Mouse (Mus musculus) MEL (cell line): Measurements from ENCODE around the gene Gmppa. TPM values are rescaled to one million over a fixed set of nuclear protein-coding genes. Genes with fewer than 3 reads are reported as not detected.

Experiments used
- DNase-seq: peaks from one replicate; pipeline ENCODE4 v3.0.0; 2011; ENCODE audit warnings: low read depth, low spot score
- H3K27ac ChIP-seq: 2 replicates; pipeline ENCODE4 v1.5.1; 2012; ENCODE audit warnings: low read depth, mild to moderate bottlenecking, control low read depth, low read length, moderate library complexity; ENCODE audit not compliant: control insufficient read depth
- H3K27me3 ChIP-seq, 2 experiments: fragments of 150-350 bp in 1 of 2; sonication (generic) in 1 of 2; 2 replicates each; pipeline ENCODE4 v1.6.1; 2012; ENCODE audit warnings: low read length in 2 of 2, mild to moderate bottlenecking in 2 of 2, improper control_type of control experiment in 1 of 2, moderate library complexity in 1 of 2; ENCODE audit not compliant: insufficient read depth in 2 of 2, control insufficient read depth in 1 of 2
- H3K36me3 ChIP-seq, 2 experiments: 2 replicates each; pipeline ENCODE4 v1.6.1; 2012 to 2014; ENCODE audit warnings: low read length in 2 of 2, improper control_type of control experiment in 1 of 2, inconsistent platforms in 1 of 2, mild to moderate bottlenecking in 1 of 2; ENCODE audit not compliant: insufficient read depth in 2 of 2, control insufficient read depth in 1 of 2
- H3K4me1 ChIP-seq, 2 experiments: fragments of 150-350 bp in 1 of 2; sonication (generic) in 1 of 2; 2 replicates each; pipeline ENCODE4 v1.6.1; 2012; ENCODE audit warnings: low read length in 2 of 2, improper control_type of control experiment in 1 of 2, mild to moderate bottlenecking in 1 of 2; ENCODE audit not compliant: insufficient read depth in 2 of 2, control insufficient read depth in 1 of 2
- H3K4me3 ChIP-seq, 2 experiments: fragments of 150-350 bp in 1 of 2; sonication (generic) in 1 of 2; 2 replicates each; pipeline ENCODE4 v1.5.1; 2012; ENCODE audit warnings: low read depth in 2 of 2, low read length in 2 of 2, mild to moderate bottlenecking in 2 of 2, moderate library complexity in 2 of 2, control low read depth in 1 of 2, improper control_type of control experiment in 1 of 2; ENCODE audit not compliant: control insufficient read depth in 1 of 2, insufficient read depth in 1 of 2
- H3K79me2 ChIP-seq: 2 replicates; pipeline ENCODE4 v1.6.1; 2012; ENCODE audit warnings: mild to moderate bottlenecking, low read length, moderate library complexity; ENCODE audit not compliant: control insufficient read depth, poor library complexity, insufficient read depth
- H3K9ac ChIP-seq: 2 replicates; pipeline ENCODE4 v1.6.1; 2012; ENCODE audit warnings: low read depth, mild to moderate bottlenecking, control low read depth, low read length, moderate library complexity; ENCODE audit not compliant: control insufficient read depth, poor library complexity, severe bottlenecking
- H3K9me3 ChIP-seq: fragments of 150-350 bp; sonication (generic); replicated peaks from 2 replicates; pipeline ENCODE4 v1.6.1; 2012; ENCODE audit warnings: mild to moderate bottlenecking, low read length, improper control_type of control experiment, moderate library complexity; ENCODE audit not compliant: insufficient read depth
- BHLHE40 ChIP-seq: IDR thresholded peaks from 2 replicates; pipeline ENCODE4 v1.6.1; 2012; ENCODE audit warnings: low read depth, mild to moderate bottlenecking, inconsistent platforms, low read length, improper control_type of control experiment, borderline replicate concordance
- CTCF ChIP-seq, 3 experiments: IDR thresholded peaks in 2 of 3; conservative IDR thresholded peaks in 1 of 3; 2 replicates each; pipeline ENCODE4 v1.5.1; 2011 to 2012; ENCODE audit warnings: low read length in 3 of 3, low read depth in 2 of 3, mild to moderate bottlenecking in 2 of 3, improper control_type of control experiment in 1 of 3, inconsistent platforms in 1 of 3, mixed read lengths in 1 of 3, moderate library complexity in 1 of 3; ENCODE audit not compliant: control insufficient read depth in 1 of 3, insufficient read depth in 1 of 3, poor library complexity in 1 of 3, severe bottlenecking in 1 of 3
- ELF1 ChIP-seq: IDR thresholded peaks from 2 replicates; pipeline ENCODE4 v1.6.1; 2014; ENCODE audit warnings: low read depth, mild to moderate bottlenecking, inconsistent platforms, low read length, improper control_type of control experiment, moderate library complexity
- EP300 ChIP-seq, 2 experiments: IDR thresholded peaks; 2 replicates each; pipeline ENCODE4 v1.6.1; 2011; ENCODE audit warnings: improper control_type of control experiment in 2 of 2, low read length in 2 of 2, low read depth in 1 of 2, mild to moderate bottlenecking in 1 of 2
- HCFC1 ChIP-seq: IDR thresholded peaks from 2 replicates; pipeline ENCODE4 v1.6.1; 2012; ENCODE audit warnings: low read depth, mild to moderate bottlenecking, inconsistent platforms, low read length, improper control_type of control experiment, moderate library complexity
- JUND ChIP-seq: IDR thresholded peaks from 2 replicates; pipeline ENCODE4 v1.6.1; 2011; ENCODE audit warnings: low read depth, mild to moderate bottlenecking, improper control_type of control experiment, low read length
- MAX ChIP-seq: IDR thresholded peaks from 2 replicates; pipeline ENCODE4 v1.6.1; 2011; ENCODE audit warnings: low read length, improper control_type of control experiment
- MYC ChIP-seq: IDR thresholded peaks from 2 replicates; pipeline ENCODE4 v1.6.1; 2011; ENCODE audit warnings: low read depth, mild to moderate bottlenecking, low read length, improper control_type of control experiment, moderate library complexity
- NELFE ChIP-seq: IDR thresholded peaks from 2 replicates; pipeline ENCODE4 v1.6.1; 2011; ENCODE audit warnings: low read depth, low read length, improper control_type of control experiment
- POLR2AphosphoS2 ChIP-seq: IDR thresholded peaks from 2 replicates; pipeline ENCODE4 v1.6.1; 2011; ENCODE audit warnings: low read length, improper control_type of control experiment
- RAD21 ChIP-seq: IDR thresholded peaks from 2 replicates; pipeline ENCODE4 v1.6.1; 2011; ENCODE audit warnings: mild to moderate bottlenecking, low read depth, low read length, improper control_type of control experiment
- USF1 ChIP-seq: IDR thresholded peaks from 2 replicates; pipeline ENCODE4 v1.6.1; 2014; ENCODE audit warnings: low read depth, mild to moderate bottlenecking, inconsistent platforms, low read length, improper control_type of control experiment, moderate library complexity
- USF2 ChIP-seq, 2 experiments: IDR thresholded peaks; 2 replicates each; pipeline ENCODE4 v1.6.1; 2011 to 2012; ENCODE audit warnings: improper control_type of control experiment in 2 of 2, low read length in 2 of 2, borderline replicate concordance in 1 of 2, inconsistent platforms in 1 of 2, low read depth in 1 of 2, mild to moderate bottlenecking in 1 of 2; ENCODE audit not compliant: insufficient read depth in 1 of 2
- ZC3H11A ChIP-seq: IDR thresholded peaks from 2 replicates; pipeline ENCODE4 v1.6.1; 2012; ENCODE audit warnings: low read depth, mild to moderate bottlenecking, inconsistent platforms, low read length, improper control_type of control experiment
- polyA plus RNA-seq, 2 experiments: library from polyadenylated mRNA; stranded (reverse) in 1 of 2; unstranded in 1 of 2; fragments of >175 nt in 1 of 2; fragments of >200 nt in 1 of 2; gene quantifications; 2 replicates each; pipeline versions ENCODE4 v1.2.1 to v1.2.4; 2012; ENCODE audit warnings: low replicate concordance in 2 of 2, low read depth in 1 of 2; ENCODE audit not compliant: insufficient read length in 2 of 2, insufficient read depth in 1 of 2, missing spikeins in 1 of 2
- total RNA-seq: library from RNA; depleted of rRNA; stranded (reverse); fragments of 300-350 nt; gene quantifications from 2 replicates; pipeline ENCODE4 v1.2.3, GENCODE M21; 2012

Gene Gmppa
- total and polyA plus RNA-seq, 3 experiments: 65.0 to 145 TPM; not detected in 1

DNA sequence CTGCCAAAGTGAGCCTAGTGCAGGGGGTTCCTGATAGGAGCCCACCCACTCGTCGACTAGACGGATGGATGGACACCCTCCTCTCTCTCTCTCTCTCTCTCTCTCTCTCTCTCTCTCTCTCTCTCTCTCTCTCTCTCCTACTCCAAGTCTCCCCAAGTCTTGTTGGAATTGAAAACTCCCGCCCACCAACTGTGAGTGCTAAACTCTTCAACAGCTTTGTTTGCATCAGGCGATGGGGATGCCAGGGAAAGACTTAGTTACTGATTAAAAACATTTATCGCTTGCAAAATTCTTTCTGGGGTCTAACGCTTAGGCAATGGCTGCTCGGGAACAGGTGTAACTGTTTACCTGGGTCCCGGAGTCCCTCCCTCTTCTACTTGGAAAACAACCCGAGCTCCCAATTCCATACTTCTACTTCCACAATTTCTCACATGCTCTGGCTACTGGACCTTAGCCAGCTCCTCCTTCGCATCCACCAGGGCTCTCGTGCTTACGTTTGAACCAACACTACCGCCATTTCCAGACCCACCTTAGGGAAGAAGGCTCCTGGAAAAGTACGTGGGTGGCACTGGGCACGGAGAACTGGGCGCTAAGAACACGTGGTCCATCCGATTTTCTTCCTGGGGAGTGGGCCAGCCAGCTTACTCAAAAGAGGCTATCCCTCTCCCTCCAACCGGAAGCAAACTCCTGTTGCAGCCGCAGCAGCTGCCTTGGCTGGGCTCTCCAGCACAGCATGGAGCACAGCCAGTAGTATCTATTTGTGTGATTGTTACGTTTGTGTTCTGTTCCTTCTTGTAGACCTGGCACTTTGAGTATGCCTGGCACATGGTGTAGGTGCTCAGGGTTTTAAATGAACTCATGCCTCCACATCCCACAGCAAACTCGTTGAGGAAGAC is 23.3 kb downstream of the Gmppa start:
- H3K9ac ChIP-seq: no peak overlapping the region
- TF ChIP-seq USF1: no peak
- TF ChIP-seq EP300 (IDR thresholded peaks at IDR 0.05; ENCODE audit: low read depth in 1 of 2, low read length in 2 of 2): no peak
- no peak for TF ChIP-seq BHLHE40
- no peak for TF ChIP-seq MAX
- TF ChIP-seq HCFC1: no peak
- no peak for TF ChIP-seq CTCF (IDR thresholded peaks at IDR 0.05 in 2 of 3, conservative IDR thresholded peaks at IDR 0.05 in 1 of 3; ENCODE audit: control insufficient read depth in 1 of 3, insufficient read depth in 1 of 3, low read depth in 2 of 3, low read length in 3 of 3, poor library complexity in 1 of 3, severe bottlenecking in 1 of 3)
- TF ChIP-seq MYC: no peak
- no peak for TF ChIP-seq RAD21
- no peak for TF ChIP-seq NELFE
- TF ChIP-seq JUND: no peak
- TF ChIP-seq POLR2AphosphoS2: no peak
- no peak for TF ChIP-seq ZC3H11A
- no peaks in the 10 kb centered on the region for H3K79me2 ChIP-seq
- no peak overlapping the region for H3K4me3 ChIP-seq
- H3K27ac ChIP-seq: no peak overlapping the region
- DNase-seq: no peak
- peaks cover 8 to 17% of the 10 kb centered on the region in 2 experiments for H3K4me1 ChIP-seq
- H3K36me3 ChIP-seq: peaks cover 0 to 11% of the 10 kb centered on the region in 2 experiments; a peak in 2 of 4 replicates
- H3K9me3 ChIP-seq: no peaks in the 10 kb centered on the region
- peaks cover 0 to 3% of the 10 kb centered on the region in 2 experiments; a peak in 2 of 4 replicates for H3K27me3 ChIP-seq

GRCm38 (mm10) chr1:75460297-75460696 is 24.6 kb downstream of the Gmppa start:
- no peak for DNase-seq
- H3K27me3 ChIP-seq: no peaks in the 10 kb centered on the region
- H3K4me1 ChIP-seq: peaks cover 11 to 29% of the 10 kb centered on the region in 2 experiments
- H3K27ac ChIP-seq: no peak overlapping the region
- H3K9me3 ChIP-seq: no peaks in the 10 kb centered on the region
- H3K79me2 ChIP-seq: no peaks in the 10 kb centered on the region
- TF ChIP-seq MAX: no peak
- TF ChIP-seq ELF1: no peak
- no peak for TF ChIP-seq USF2 (IDR thresholded peaks at IDR 0.05; ENCODE audit: borderline replicate concordance in 1 of 2, insufficient read depth in 1 of 2, low read depth in 1 of 2, low read length in 2 of 2)
- no peak overlapping the region for H3K9ac ChIP-seq
- H3K36me3 ChIP-seq: peaks cover 0 to 19% of the 10 kb centered on the region in 2 experiments; a peak in 2 of 4 replicates
- H3K4me3 ChIP-seq: no peak overlapping the region
